Comparison of ENCODE assay signal across 21 mouse cellular contexts in genomic region chr11:119265811-119266210, GRCm38 (mm10). TPM values are rescaled to one million over a fixed set of nuclear protein-coding genes. Genes with fewer than 3 reads are reported as not detected.
A peak's percentile ranks its signal among the peaks of the same experiment; 100 is the strongest.
DNase-seq lines count a peak whose midpoint lies in the region; ATAC-seq lines count a peak whose summit lies in the region.
"Had no signal": no experiment of that assay in that cellular context is flagged by ENCODE, and none has a peak within 500 bp of the region (broad histone marks: within the 10 kb centered on the region; RNA-seq: fewer than 3 reads in every experiment).

No protein-coding gene starts in this region.

- intact Hi-C loops in heart, postnatal 25 days (cut with DNase I), result no loop called here

- no peak for ATAC-seq in cerebellum, adult (ENCODE audit: insufficient number of reproducible peaks, low FRiP score, low TSS enrichment)
- ATAC-seq: activated CD4-positive, CD25-positive, alpha-beta regulatory T cell, adult 4 months; forebrain, embryonic 14.5 days; forebrain, postnatal 0 days; hindbrain, embryonic 16.5 days; intestine, embryonic 15.5 days; Patski had no signal

- DNase-seq in cerebellum, adult 9-11 months, result peak; percentile 27
- DNase-seq in retina, postnatal 1 day, result peak; percentile 6
- DNase-seq in retina, embryonic 14.5 days (ENCODE audit: low spot score), result no peak
- DNase-seq in ZHBTc4 (ENCODE audit: low read depth, low spot score), result peak; percentile 52
- DNase-seq in heart, postnatal 25 days (ENCODE audit: low spot score), result no peak
- DNase-seq: adrenal gland, adult 8-10 months; adrenal gland, postnatal 25 days; cerebellum, adult 18-20 months; cerebellum, adult 9-10 months; forebrain, postnatal 0 days; gastrocnemius, adult 2 months; gastrocnemius, postnatal 14 days; heart, adult 11 months; heart, postnatal 36 days had no signal

RNA-seq across cellular contexts. Expression of gene Gaa, which starts 1.9 kb away (rescaled TPM):
- total RNA-seq in heart, postnatal 25 days (2021), result 10 to 100 TPM; 69.6 to 73.2 TPM

RNA-seq across cellular contexts. Expression of gene Eif4a3, which starts 34.1 kb away (rescaled TPM):
- total RNA-seq in heart, postnatal 25 days (2021), result 10 to 100 TPM; 64.8 to 67.6 TPM

RNA-seq across cellular contexts. Expression of gene Ccdc40, which starts 37.4 kb away (rescaled TPM):
- total RNA-seq in heart, postnatal 25 days (2021), result not detected
- total RNA-seq: gastrocnemius, adult 2 months; gastrocnemius, postnatal 14 days had no signal

RNA-seq across cellular contexts. Expression of gene Tbc1d16, which starts 37.5 kb away (rescaled TPM):
- total RNA-seq in heart, postnatal 25 days (2021), result 10 to 100 TPM; 65.1 to 66.4 TPM

RNA-seq across cellular contexts. Expression of gene Card14, which starts 41.8 kb away (rescaled TPM):
- total RNA-seq in heart, postnatal 25 days (2021), result under 1 TPM; 0.08 to 0.10 TPM
- total RNA-seq: common myeloid progenitor, adult 5-6 weeks had no signal

Comparison
In these comparisons a context has a peak if more than half of its experiments do, and no peak if none do; other contexts are left out.
1. DNase-seq: peak in cerebellum, adult 9-11 months (single experiment), retina, postnatal 1 day (single experiment) and ZHBTc4 (single experiment); none in retina, embryonic 14.5 days (single experiment) and heart, postnatal 25 days (single experiment).